Mouse (Mus musculus) macrophage (primary cell): ENCODE results near the gene B3galt1. TPM values are rescaled to one million over a fixed set of nuclear protein-coding genes. Genes with fewer than 3 reads are reported as not detected.

Source experiments
- H3K27ac ChIP-seq: fragments of 350-480 bp; formaldehyde crosslinking; 2 replicates; pipeline ENCODE4 v1.9.0; 2021
- H3K36me3 ChIP-seq: fragments of 350-480 bp; formaldehyde crosslinking; 2 replicates; pipeline ENCODE4 v1.9.0; 2021; ENCODE audit errors: inconsistent target
- H3K4me3 ChIP-seq: fragments of 350-480 bp; formaldehyde crosslinking; 2 replicates; pipeline ENCODE4 v1.9.0; 2021; ENCODE audit errors: inconsistent target
- H3K79me2 ChIP-seq: fragments of 350-480 bp; formaldehyde crosslinking; 2 replicates; pipeline ENCODE4 v1.9.0; 2021; ENCODE audit errors: inconsistent target
- WGBS: methylation state at CpG from one replicate; pipeline ENCODE4 v1.1.7; 2026; ENCODE audit warnings: inconsistent platforms; ENCODE audit not compliant: missing documents; 5-methylcytosine and 5-hydroxymethylcytosine counted together
- polyA plus RNA-seq: library from polyadenylated mRNA; stranded (reverse); fragments of 250-400 nt; gene quantifications from 3 replicates; pipeline ENCODE4 v1.2.4, GENCODE M21; 2018; ENCODE audit warnings: inconsistent platforms

B3galt1 gene
- polyA plus RNA-seq, 1 experiment from 2014 or later = not detected

DNA sequence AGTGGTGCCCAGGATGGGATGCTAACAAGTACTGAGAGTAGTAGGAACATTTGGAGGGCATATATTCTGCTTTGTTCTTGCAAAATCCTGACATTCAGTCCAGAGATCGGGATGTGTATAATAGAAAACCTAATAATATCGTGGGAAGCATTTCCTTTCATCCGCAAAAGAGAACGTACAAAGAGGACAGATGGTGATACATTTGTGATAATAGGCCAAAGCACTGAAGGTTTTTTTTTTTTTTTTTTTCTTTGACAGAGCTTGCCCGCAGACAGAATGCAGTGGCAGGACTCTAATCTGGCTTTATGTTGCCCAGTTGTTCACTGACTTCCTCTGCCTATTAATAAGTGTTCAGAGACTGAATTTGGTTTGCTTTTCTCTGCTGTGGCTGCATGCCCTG is 256.7 kb downstream of the B3galt1 start:
- H3K79me2 ChIP-seq = no peaks in the 10 kb centered on the region
- H3K27ac ChIP-seq = no peak overlapping the region
- H3K4me3 ChIP-seq = no peak overlapping the region
- H3K36me3 ChIP-seq = no peaks in the 10 kb centered on the region
- 90% methylated on average over 5 of the region's 5 CpGs for WGBS

- no peaks in the 10 kb centered on the region for H3K36me3 ChIP-seq
- H3K27ac ChIP-seq = no peak overlapping the region
- no peak overlapping the region for H3K4me3 ChIP-seq
- 90% methylated on average over 4 of the region's 4 CpGs for WGBS
- H3K79me2 ChIP-seq = no peaks in the 10 kb centered on the region
These were observed 262.0 kb downstream of the B3galt1 start for GRCm38 (mm10) chr2:67827697-67828096.

- Histone ChIP-seq H3K36me3 (no peaks in the 10 kb centered on the region), H3K4me3 (no peak overlapping the region), H3K79me2 (no peaks in the 10 kb centered on the region), H3K27ac (no peak overlapping the region)
- WGBS = 66% methylated on average over 5 of the region's 5 CpGs
These were observed 263.6 kb downstream of the B3galt1 start for GRCm38 (mm10) chr2:67829055-67829915.

DNA sequence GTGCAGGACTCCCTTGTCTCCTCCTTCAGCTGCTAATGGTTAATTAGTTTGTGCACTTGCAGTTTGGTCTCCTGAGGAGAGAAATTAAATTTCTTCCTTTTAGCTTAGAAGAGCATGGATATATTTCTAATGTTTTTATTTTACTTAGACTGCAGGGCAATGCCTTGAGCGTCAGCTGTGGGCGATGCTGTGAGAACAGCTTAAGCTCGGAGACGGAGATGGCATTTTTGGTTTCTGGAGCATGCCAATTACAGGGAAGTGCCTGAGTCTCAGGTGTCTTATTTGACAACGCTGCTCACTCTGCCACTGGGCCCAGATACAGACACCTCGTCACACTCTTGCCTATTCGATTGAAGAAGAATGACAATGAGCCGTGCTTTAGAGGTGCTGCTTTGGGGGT is 282.1 kb downstream of the B3galt1 start:
- Histone ChIP-seq H3K4me3 (no peak overlapping the region), H3K36me3 (no peaks in the 10 kb centered on the region), H3K79me2 (no peaks in the 10 kb centered on the region), H3K27ac (no peak overlapping the region)
- 92% methylated on average over 8 of the region's 8 CpGs for WGBS

- Histone ChIP-seq H3K4me3 (no peak overlapping the region), H3K27ac (no peak overlapping the region), H3K79me2 (no peaks in the 10 kb centered on the region), H3K36me3 (no peaks in the 10 kb centered on the region)
- 91% methylated on average over 3 of the region's 3 CpGs for WGBS
These were observed 285.1 kb downstream of the B3galt1 start for GRCm38 (mm10) chr2:67850725-67851124.

- Histone ChIP-seq H3K27ac (no peak overlapping the region), H3K36me3 (no peaks in the 10 kb centered on the region), H3K4me3 (no peak overlapping the region), H3K79me2 (no peaks in the 10 kb centered on the region)
- WGBS = 100% methylated on average over 2 of the region's 2 CpGs
These were observed 292.7 kb downstream of the B3galt1 start for GRCm38 (mm10) chr2:67858340-67858739.

DNA sequence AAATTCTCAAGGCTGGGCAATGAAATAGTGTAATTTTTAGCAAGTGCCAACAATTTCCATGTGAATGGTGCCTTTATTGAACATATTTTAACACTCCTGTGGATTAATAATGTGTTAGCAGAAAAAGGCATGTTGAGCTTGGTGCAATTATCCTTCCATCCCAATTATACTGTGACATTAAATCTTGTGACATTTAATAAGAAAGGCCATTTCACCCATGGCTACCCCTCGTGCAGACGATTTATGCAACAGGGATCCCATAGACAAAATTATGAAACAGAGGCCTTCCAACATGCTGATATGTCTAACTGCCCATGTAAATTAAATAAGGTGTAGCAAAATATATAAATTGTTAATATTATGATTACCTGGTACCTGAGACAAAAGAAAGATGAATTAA is 293.3 kb downstream of the B3galt1 start:
- no peak overlapping the region for H3K27ac ChIP-seq
- H3K79me2 ChIP-seq = no peaks in the 10 kb centered on the region
- H3K36me3 ChIP-seq = no peaks in the 10 kb centered on the region
- 90% methylated on average over 2 of the region's 2 CpGs for WGBS
- no peak overlapping the region for H3K4me3 ChIP-seq

DNA sequence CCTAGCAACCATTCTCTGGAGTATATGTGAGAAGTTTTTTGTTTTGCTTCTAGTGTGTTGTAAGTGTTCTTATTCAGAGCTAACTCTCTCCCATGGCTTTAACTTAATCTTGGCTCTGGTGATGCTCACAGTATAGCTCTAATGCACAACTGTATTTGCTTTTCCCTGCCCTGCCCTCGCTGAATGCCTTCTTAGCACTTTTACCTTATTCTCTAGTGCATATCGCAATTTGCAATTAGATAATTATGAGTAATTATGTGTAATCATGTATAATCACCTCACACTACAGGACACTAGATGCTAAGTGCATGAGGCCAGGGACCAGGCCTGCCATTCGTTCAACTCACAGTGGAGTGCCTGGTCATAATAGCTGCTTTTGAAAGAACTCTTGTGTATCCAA is 307.7 kb downstream of the B3galt1 start:
- Histone ChIP-seq H3K36me3 (no peaks in the 10 kb centered on the region), H3K27ac (no peak overlapping the region), H3K4me3 (no peak overlapping the region), H3K79me2 (no peaks in the 10 kb centered on the region)
- 80% methylated on average over 2 of the region's 3 CpGs for WGBS

DNA sequence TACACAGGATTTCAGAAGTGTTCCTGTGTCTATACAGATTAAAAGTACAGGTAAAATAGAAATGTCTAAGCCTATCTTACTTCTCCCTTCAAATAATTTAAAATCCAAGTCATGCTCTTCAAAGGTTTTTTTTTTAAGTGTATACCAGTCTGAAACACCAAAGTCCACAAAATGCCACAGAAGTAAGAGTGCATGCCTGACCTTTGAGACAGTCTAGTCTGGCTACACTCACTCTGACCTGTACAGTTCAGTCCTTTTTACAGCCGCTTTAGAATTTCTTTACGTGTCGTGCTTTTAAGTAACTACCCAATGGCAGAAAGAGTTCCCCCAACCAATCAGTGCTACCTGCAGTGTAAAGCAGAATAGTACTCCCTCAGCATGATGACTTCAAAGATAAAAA is 314.2 kb downstream of the B3galt1 start:
- H3K4me3 ChIP-seq = no peak overlapping the region
- no peaks in the 10 kb centered on the region for H3K79me2 ChIP-seq
- 95% methylated on average over 3 of the region's 3 CpGs for WGBS
- no peak overlapping the region for H3K27ac ChIP-seq
- H3K36me3 ChIP-seq = no peaks in the 10 kb centered on the region

DNA sequence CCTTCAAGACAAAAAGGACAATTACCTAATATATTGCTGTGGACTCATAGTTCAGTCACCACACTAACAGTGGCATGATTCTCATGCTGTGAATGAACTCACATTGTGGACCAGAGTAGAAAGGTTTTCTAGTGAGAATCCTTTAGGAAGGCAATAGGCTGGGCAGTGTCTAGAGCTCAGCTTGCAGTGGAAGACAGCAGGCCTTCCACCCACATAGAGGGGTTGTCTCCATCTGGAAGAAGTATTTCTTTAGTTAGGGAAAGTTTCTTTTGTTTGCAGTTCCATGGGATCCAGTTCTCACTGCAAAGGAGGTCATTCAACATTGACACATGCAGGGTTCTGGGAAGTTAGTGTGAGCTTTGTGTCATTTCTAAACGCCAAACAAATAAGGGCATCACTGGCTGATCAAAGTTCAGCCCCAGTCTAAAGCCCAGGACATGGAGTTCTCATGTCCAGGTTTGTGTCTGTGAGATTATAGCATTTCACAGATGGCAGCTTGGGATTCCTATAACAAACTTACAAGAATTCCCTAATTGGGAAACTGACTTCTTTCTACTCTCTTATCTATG is 316.1 kb downstream of the B3galt1 start:
- H3K36me3 ChIP-seq = no peaks in the 10 kb centered on the region
- H3K27ac ChIP-seq = no peak overlapping the region
- no peak overlapping the region for H3K4me3 ChIP-seq
- WGBS = 95% methylated on average over 1 of the region's 1 CpGs
- no peaks in the 10 kb centered on the region for H3K79me2 ChIP-seq

GRCm38 (mm10) chr2:67897956-67898689 is 332.5 kb downstream of the B3galt1 start:
- no peak overlapping the region for H3K27ac ChIP-seq
- WGBS = 68% methylated on average over 2 of the region's 2 CpGs
- H3K79me2 ChIP-seq = no peaks in the 10 kb centered on the region
- H3K4me3 ChIP-seq = no peak overlapping the region
- H3K36me3 ChIP-seq = no peaks in the 10 kb centered on the region

- no peaks in the 10 kb centered on the region for H3K79me2 ChIP-seq
- no peaks in the 10 kb centered on the region for H3K36me3 ChIP-seq
- WGBS = 86% methylated on average over 6 of the region's 6 CpGs
- no peak overlapping the region for H3K27ac ChIP-seq
- no peak overlapping the region for H3K4me3 ChIP-seq
These were observed 335.9 kb downstream of the B3galt1 start for GRCm38 (mm10) chr2:67901574-67901973.

- H3K4me3 ChIP-seq = no peak overlapping the region
- 93% methylated on average over 8 of the region's 8 CpGs for WGBS
- no peaks in the 10 kb centered on the region for H3K36me3 ChIP-seq
- no peaks in the 10 kb centered on the region for H3K79me2 ChIP-seq
- no peak overlapping the region for H3K27ac ChIP-seq
These were observed 337.1 kb downstream of the B3galt1 start for GRCm38 (mm10) chr2:67902651-67903292.

DNA sequence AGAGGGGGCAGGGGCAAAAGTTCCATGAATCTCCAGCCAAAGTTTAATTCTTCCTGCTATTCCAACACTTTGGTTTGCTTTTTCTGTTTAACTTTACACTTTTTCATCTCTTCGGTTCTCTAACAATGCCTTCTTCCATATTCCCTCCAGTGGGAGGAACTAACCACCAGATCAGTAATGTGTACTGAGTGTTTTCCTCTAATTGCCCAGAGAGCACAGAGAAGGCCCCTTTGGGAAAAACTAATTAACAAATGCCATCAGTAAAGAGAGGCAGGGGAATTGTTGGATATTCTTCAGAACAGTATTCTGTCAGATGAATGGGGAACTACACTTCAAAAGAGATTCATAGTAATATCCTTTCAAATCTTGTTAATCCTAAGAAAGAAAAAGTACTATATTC is 338.1 kb downstream of the B3galt1 start:
- H3K79me2 ChIP-seq = no peaks in the 10 kb centered on the region

More for the DNA sequence above, 338.1 kb downstream of the B3galt1 start:
- H3K36me3 ChIP-seq = no peaks in the 10 kb centered on the region
- 83% methylated on average over 1 of the region's 1 CpGs for WGBS
- no peak overlapping the region for H3K27ac ChIP-seq
- H3K4me3 ChIP-seq = no peak overlapping the region
